ENCODE assay signal across 8 mouse cellular contexts in the genomic region with DNA sequence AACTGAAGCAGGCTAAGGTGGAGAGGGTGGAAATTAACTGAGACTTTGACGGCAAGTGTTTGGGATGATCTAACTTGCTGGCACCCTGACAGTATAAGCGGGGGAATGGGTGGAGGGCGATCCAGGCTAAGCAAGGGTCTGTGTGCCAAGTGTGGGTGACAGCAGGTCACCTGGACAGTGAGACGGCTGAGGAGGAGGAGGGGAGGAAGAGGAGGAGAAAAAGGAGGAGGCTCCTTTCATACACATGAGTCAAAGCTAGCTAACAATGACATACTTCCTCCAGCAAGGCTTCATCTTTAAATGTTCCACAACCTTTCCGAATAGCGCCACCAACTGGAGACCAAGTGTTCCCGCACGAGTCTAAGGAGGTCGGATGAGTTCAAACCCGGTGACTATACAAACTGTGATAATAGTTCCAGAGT. TPM values are rescaled to one million over a fixed set of nuclear protein-coding genes. Genes with fewer than 3 reads are reported as not detected.
DNase-seq lines count a peak whose midpoint lies in the region; ATAC-seq and TF ChIP-seq lines count a peak whose summit lies in the region.

No protein-coding gene starts in this region.

- no peaks in the 10 kb centered on the region for H3K36me3 ChIP-seq in thymus, adult 2 months (ENCODE audit: control insufficient read depth, insufficient read depth, low read length)

- ATAC-seq in activated CD4-positive, CD25-positive, alpha-beta regulatory T cell, adult 4 months, result peak; percentile 77
- ATAC-seq in common myeloid progenitor, adult 5-6 weeks (replicated peaks; ENCODE audit: low read depth, poor library complexity, severe bottlenecking), result peak; percentile 95

- no peak for TF ChIP-seq POLR2A in thymus, adult 2 months (IDR thresholded peaks at IDR 0.05; ENCODE audit: control insufficient read depth, extremely low read depth, insufficient read depth, low read length, poor library complexity)

- TF ChIP-seq CTCF in thymus, adult 2 months (IDR thresholded peaks at IDR 0.05; ENCODE audit: borderline replicate concordance, control insufficient read depth, extremely low read depth, insufficient read depth, low read length, poor library complexity), result no peak

- intact Hi-C loops in heart, postnatal 14 days (cut with DNase I), result loop anchor here (5.0 kb wide), 1 partner anchor 36 kb away; no protein-coding TSS in a partner anchor
- intact Hi-C loops in left cerebral cortex, postnatal 36 days (cut with DNase I), result no loop called here

- peaks cover 3% of the 10 kb centered on the region for H3K4me1 ChIP-seq in thymus, adult 2 months (replicated peaks; ENCODE audit: control insufficient read depth, insufficient read depth, low read length)

- WGBS in thymus, adult 2 months, result 26% methylated on average over 10 of the region's 10 CpGs

- no peak overlapping the region for H3K4me3 ChIP-seq in thymus, adult 2 months (ENCODE audit: control insufficient read depth, insufficient read depth, low read length)

- DNase-seq in thymus, adult 2 months, result peak; percentile 46
- DNase-seq in thymus, adult 18-20 months, result no peak
- DNase-seq in heart, postnatal 14 days, result peak; percentile 55 to 70
- DNase-seq in left cerebral cortex, postnatal 36 days (ENCODE audit: low spot score in 2 of 2), result peak; percentile 25 to 31
- DNase-seq in natural killer cell, adult 2 months (ENCODE audit: low spot score in 2 of 2), result peak; percentile 28 to 48
- no peak for DNase-seq in frontal cortex, postnatal 14 days (ENCODE audit: low spot score in 2 of 2)

- no peak overlapping the region for H3K27ac ChIP-seq in thymus, adult 2 months (ENCODE audit: control insufficient read depth, insufficient read depth, low read length)

- H3K27me3 ChIP-seq in thymus, adult 2 months (ENCODE audit: control insufficient read depth, insufficient read depth, low read length), result no peaks in the 10 kb centered on the region

RNA-seq across cellular contexts. Expression of a gene that starts 10.3 kb away (rescaled TPM):
- polyA plus RNA-seq in thymus, adult 2 months (2012; rRNA removed), result 2.4 and 2.8 TPM in 2 replicates
- 1 to 10 TPM; 1.4 to 1.8 TPM for polyA plus RNA-seq in activated CD4-positive, CD25-positive, alpha-beta regulatory T cell, adult 4 months (2017; shearing (Covaris generic))
- total RNA-seq in common myeloid progenitor, adult 5-6 weeks (2017), result 1.5 and 3.6 TPM in 2 replicates
- total RNA-seq in heart, postnatal 14 days (2021), result 1 to 10 TPM; 1.7 to 2.0 TPM
- total RNA-seq in left cerebral cortex, postnatal 36 days (2021), result 10 to 100 TPM; 10.6 to 13.1 TPM

RNA-seq across cellular contexts. Expression of a gene that starts 13.1 kb away (rescaled TPM):
- 0.75 and 0.83 TPM in 2 replicates for polyA plus RNA-seq in thymus, adult 2 months (2012; rRNA removed)
- polyA plus RNA-seq in activated CD4-positive, CD25-positive, alpha-beta regulatory T cell, adult 4 months (2017; shearing (Covaris generic)), result not detected
- not detected in 2 replicates for total RNA-seq in common myeloid progenitor, adult 5-6 weeks (2017)
- total RNA-seq in heart, postnatal 14 days (2021), result not detected
- total RNA-seq in left cerebral cortex, postnatal 36 days (2021), result under 1 TPM; 0.36 to 0.57 TPM

RNA-seq across cellular contexts. Expression of a gene that starts 17.1 kb away (rescaled TPM):
- polyA plus RNA-seq in thymus, adult 2 months (2012; rRNA removed), result 34.1 and 45.3 TPM in 2 replicates
- 100 to 1,000 TPM; 244 to 264 TPM for polyA plus RNA-seq in activated CD4-positive, CD25-positive, alpha-beta regulatory T cell, adult 4 months (2017; shearing (Covaris generic))
- 28.6 and 41.6 TPM in 2 replicates for total RNA-seq in common myeloid progenitor, adult 5-6 weeks (2017)
- 100 to 1,000 TPM; 128 to 136 TPM for total RNA-seq in heart, postnatal 14 days (2021)
- 100 to 1,000 TPM; 201 to 216 TPM for total RNA-seq in left cerebral cortex, postnatal 36 days (2021)

RNA-seq across cellular contexts. Expression of a gene that starts 46.8 kb away (rescaled TPM):
- polyA plus RNA-seq in thymus, adult 2 months (2012; rRNA removed), result 3.1 and 3.7 TPM in 2 replicates
- 1 to 10 TPM; 6.4 to 8.4 TPM for polyA plus RNA-seq in activated CD4-positive, CD25-positive, alpha-beta regulatory T cell, adult 4 months (2017; shearing (Covaris generic))
- 2.3 and 2.5 TPM in 2 replicates for total RNA-seq in common myeloid progenitor, adult 5-6 weeks (2017)
- total RNA-seq in heart, postnatal 14 days (2021), result 1 to 10 TPM; 2.6 to 3.1 TPM
- 1 to 10 TPM; 2.9 to 4.4 TPM for total RNA-seq in left cerebral cortex, postnatal 36 days (2021)

Comparison
In these comparisons a context has a peak if more than half of its experiments do, and no peak if none do; other contexts are left out.
1. DNase-seq: peak in thymus, adult 2 months (single experiment), heart, postnatal 14 days (2 of 2), left cerebral cortex, postnatal 36 days (2 of 2) and natural killer cell, adult 2 months (2 of 2); none in thymus, adult 18-20 months (0 of 2) and frontal cortex, postnatal 14 days (0 of 2).